ENCODE assay signal across 19 mouse cellular contexts in genomic region chr7:65375621-65376020, GRCm38 (mm10).
DNase-seq lines count a peak whose midpoint lies in the region; ATAC-seq and TF ChIP-seq lines count a peak whose summit lies in the region.
"Had no signal": no experiment of that assay in that cellular context is flagged by ENCODE, and none has a peak within 500 bp of the region (broad histone marks: within the 10 kb centered on the region; RNA-seq: fewer than 3 reads in every experiment).

No protein-coding gene starts in this region.

- no peaks in the 10 kb centered on the region for H3K36me3 ChIP-seq in heart, embryonic 11.5 days (ENCODE audit: control insufficient read depth, insufficient read depth, low read length)
- no peaks in the 10 kb centered on the region for H3K36me3 ChIP-seq in hindbrain, embryonic 13.5 days
- no peaks in the 10 kb centered on the region for H3K36me3 ChIP-seq in hindbrain, embryonic 10.5 days
- no peaks in the 10 kb centered on the region for H3K36me3 ChIP-seq in lung, embryonic 14.5 days (ENCODE audit: insufficient read depth)
- no peaks in the 10 kb centered on the region for H3K36me3 ChIP-seq in embryonic facial prominence, embryonic 10.5 days (replicated peaks)
- H3K36me3 ChIP-seq: midbrain, embryonic 10.5 days had no signal

- peaks cover 6% of the 10 kb centered on the region; the same call in 1 of the 2 replicates for H3K4me1 ChIP-seq in heart, embryonic 11.5 days (ENCODE audit: control insufficient read depth, insufficient read depth, low read length)
- H3K4me1 ChIP-seq in hindbrain, embryonic 13.5 days (replicated peaks), result 0 out of 2 replicates have a peak, but pooled peaks cover 4% of the 10 kb centered on the region
- peaks cover 5% of the 10 kb centered on the region; the same call in 1 of the 2 replicates for H3K4me1 ChIP-seq in hindbrain, embryonic 10.5 days (replicated peaks)
- H3K4me1 ChIP-seq in lung, embryonic 14.5 days (ENCODE audit: insufficient read depth), result no peaks in the 10 kb centered on the region
- H3K4me1 ChIP-seq in embryonic facial prominence, embryonic 10.5 days, result peaks cover 16% of the 10 kb centered on the region

- H3K4me2 ChIP-seq in heart, embryonic 11.5 days, result 0 out of 2 replicates have a peak overlapping the region, but pooled peaks have one; percentile 15
- no peak overlapping the region for H3K4me2 ChIP-seq in hindbrain, embryonic 13.5 days
- no peak overlapping the region for H3K4me2 ChIP-seq in lung, embryonic 14.5 days
- H3K4me2 ChIP-seq: forebrain, embryonic 13.5 days had no signal

- 76% methylated on average over 3 of the region's 3 CpGs for WGBS in heart, embryonic 11.5 days (ENCODE audit: insufficient replicate concordance)
- 85% methylated on average over 3 of the region's 3 CpGs for WGBS in hindbrain, embryonic 13.5 days
- 88% methylated on average over 3 of the region's 3 CpGs for WGBS in hindbrain, embryonic 10.5 days
- WGBS in lung, embryonic 14.5 days, result 84% methylated on average over 3 of the region's 3 CpGs
- whole genome bisulfite sequencing in embryonic facial prominence, embryonic 10.5 days, result 90% methylated on average over 3 of the region's 3 CpGs

- no peak for TF ChIP-seq CTCF in lung, embryonic 14.5 days (IDR thresholded peaks at IDR 0.05; ENCODE audit: low read depth)

- no peaks in the 10 kb centered on the region for H3K27me3 ChIP-seq in heart, embryonic 11.5 days (ENCODE audit: control insufficient read depth, insufficient read depth, low read length)
- H3K27me3 ChIP-seq in hindbrain, embryonic 13.5 days, result 0 out of 2 replicates have a peak, but pooled peaks cover 4% of the 10 kb centered on the region
- H3K27me3 ChIP-seq in hindbrain, embryonic 10.5 days (ENCODE audit: insufficient read depth, poor library complexity, severe bottlenecking), result no peaks in the 10 kb centered on the region
- no peaks in the 10 kb centered on the region for H3K27me3 ChIP-seq in lung, embryonic 14.5 days (ENCODE audit: insufficient read depth, low read length)
- no peaks in the 10 kb centered on the region for H3K27me3 ChIP-seq in embryonic facial prominence, embryonic 10.5 days (replicated peaks; ENCODE audit: low read depth, poor library complexity, severe bottlenecking)
- H3K27me3 ChIP-seq: forebrain, embryonic 13.5 days had no signal

- no peak overlapping the region for H3K4me3 ChIP-seq in heart, embryonic 11.5 days (ENCODE audit: low read depth, low read length)
- H3K4me3 ChIP-seq in hindbrain, embryonic 13.5 days, result no peak overlapping the region
- no peak overlapping the region for H3K4me3 ChIP-seq in hindbrain, embryonic 10.5 days
- no peak overlapping the region for H3K4me3 ChIP-seq in lung, embryonic 14.5 days (ENCODE audit: low read depth, low read length)
- H3K4me3 ChIP-seq in embryonic facial prominence, embryonic 10.5 days, result no peak overlapping the region
- H3K4me3 ChIP-seq: forebrain, embryonic 13.5 days; left cerebral cortex, adult 2 months; midbrain, embryonic 10.5 days had no signal

- peak overlapping the region; percentile 51; the same call in 1 of the 2 replicates for H3K27ac ChIP-seq in heart, embryonic 11.5 days (ENCODE audit: low read depth, low read length)
- 0 out of 2 replicates have a peak overlapping the region, but pooled peaks have one; percentile 44 for H3K27ac ChIP-seq in hindbrain, embryonic 13.5 days
- no peak overlapping the region for H3K27ac ChIP-seq in hindbrain, embryonic 10.5 days
- H3K27ac ChIP-seq in lung, embryonic 14.5 days (ENCODE audit: low read depth), result 0 out of 2 replicates have a peak overlapping the region, but pooled peaks have one; percentile 2
- 0 out of 2 replicates have a peak overlapping the region, but pooled peaks have one; percentile 10 for H3K27ac ChIP-seq in embryonic facial prominence, embryonic 10.5 days (replicated peaks)
- H3K27ac ChIP-seq: forebrain, embryonic 13.5 days; kidney, postnatal 0 days; left cerebral cortex, adult 2 months; macrophage; midbrain, embryonic 10.5 days had no signal

- no peak overlapping the region for H3K9ac ChIP-seq in heart, embryonic 11.5 days (ENCODE audit: low read depth, low read length)
- H3K9ac ChIP-seq in hindbrain, embryonic 13.5 days, result no peak overlapping the region
- no peak overlapping the region for H3K9ac ChIP-seq in lung, embryonic 14.5 days
- H3K9ac ChIP-seq: forebrain, embryonic 13.5 days had no signal

- ATAC-seq in heart, embryonic 11.5 days (replicated peaks; ENCODE audit: insufficient number of reproducible peaks, low FRiP score, low TSS enrichment), result no peak
- ATAC-seq in hindbrain, embryonic 13.5 days (ENCODE audit: low FRiP score), result no peak
- no peak for ATAC-seq in lung, embryonic 14.5 days (ENCODE audit: insufficient read depth)
- ATAC-seq: forebrain, embryonic 13.5 days; intestine, embryonic 16.5 days had no signal

- no peaks in the 10 kb centered on the region for H3K9me3 ChIP-seq in heart, embryonic 11.5 days (replicated peaks; ENCODE audit: control insufficient read depth, low read length)
- H3K9me3 ChIP-seq in hindbrain, embryonic 13.5 days, result no peaks in the 10 kb centered on the region
- H3K9me3 ChIP-seq in hindbrain, embryonic 10.5 days, result no peaks in the 10 kb centered on the region
- H3K9me3 ChIP-seq in lung, embryonic 14.5 days (ENCODE audit: low read depth, low read length), result no peaks in the 10 kb centered on the region
- no peaks in the 10 kb centered on the region for H3K9me3 ChIP-seq in embryonic facial prominence, embryonic 10.5 days
- H3K9me3 ChIP-seq: forebrain, embryonic 13.5 days; midbrain, embryonic 10.5 days had no signal

- DNase-seq in heart, adult 8-10 months (ENCODE audit: low spot score), result no peak
- DNase-seq in hindbrain, embryonic 10.5 days (ENCODE audit: low spot score), result no peak
- DNase-seq in lung, embryonic 14.5 days, result no peak
- no peak for DNase-seq in lung, postnatal 14 days
- no peak for DNase-seq in embryonic facial prominence, embryonic 10.5 days (ENCODE audit: low spot score)
- DNase-seq in testis, postnatal 10 days (ENCODE audit: low spot score), result no peak
- DNase-seq: B cell, adult 2 months; cerebellum, adult 2 months; cerebellum, postnatal 36 days; layer of hippocampus, adult 9-11 months; thymus, postnatal 25 days had no signal
